Mouse (Mus musculus): ENCODE measurements at regions not wholly inside any gene's neighbourhood (a gene's known extent, or its start where the extent isn't known, plus 50 kb on each side); places are given as distances from the start of the nearest gene placed in this dataset.

DNA sequence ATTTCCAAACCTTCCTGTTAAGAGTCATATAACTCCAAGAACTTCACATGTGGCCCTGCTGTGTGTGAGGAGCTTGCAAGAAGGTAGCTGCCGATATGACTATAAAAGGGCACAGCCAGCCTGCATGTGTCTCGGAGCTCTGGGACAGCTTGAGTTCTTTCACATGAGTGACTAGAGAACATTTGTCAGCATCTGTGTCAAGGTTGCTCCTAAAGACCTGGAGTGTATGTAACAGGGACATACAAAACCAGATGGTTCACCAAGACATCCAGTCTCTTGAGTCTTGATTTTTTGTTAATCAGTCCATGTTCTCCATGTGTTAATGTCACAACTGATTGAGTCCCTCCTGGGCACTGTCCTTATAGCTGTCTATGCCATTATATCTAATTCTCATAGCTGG, 126.2 kb upstream of the Pcsk2 start:
- no peak for DNase-seq (ENCODE audit: low spot score)

GRCm38 (mm10) chr2:143450680-143451079, 95.3 kb upstream of the Pcsk2 start:
- no peak for DNase-seq (ENCODE audit: low spot score)

DNA sequence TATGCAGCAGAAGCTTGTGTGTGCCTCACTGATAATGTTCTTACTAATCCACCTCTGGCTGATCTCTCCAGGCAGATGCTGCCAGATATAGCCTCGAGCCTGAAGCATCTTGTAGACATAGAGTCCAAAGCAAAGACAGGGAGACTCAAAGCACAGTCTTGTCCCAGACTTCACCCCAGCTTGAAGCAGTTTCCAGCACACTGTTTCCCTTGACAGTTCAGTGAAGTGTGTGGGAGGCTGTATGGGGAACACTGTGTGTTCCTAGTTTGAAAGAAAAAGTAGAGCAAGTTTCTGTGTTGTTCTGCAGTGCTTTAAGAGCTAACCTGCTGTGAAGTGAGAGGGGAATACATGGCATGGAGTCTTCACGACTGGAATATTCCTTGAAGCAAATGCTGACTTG, 94.7 kb upstream of the Pcsk2 start:
- no peak for DNase-seq (ENCODE audit: low spot score)

GRCm38 (mm10) chr2:143451661-143452060, 94.3 kb upstream of the Pcsk2 start:
- peak; percentile 39 for DNase-seq (ENCODE audit: low spot score)

GRCm38 (mm10) chr2:143467936-143468335, 78.0 kb upstream of the Pcsk2 start:
- DNase-seq (ENCODE audit: low spot score) = no peak

DNA sequence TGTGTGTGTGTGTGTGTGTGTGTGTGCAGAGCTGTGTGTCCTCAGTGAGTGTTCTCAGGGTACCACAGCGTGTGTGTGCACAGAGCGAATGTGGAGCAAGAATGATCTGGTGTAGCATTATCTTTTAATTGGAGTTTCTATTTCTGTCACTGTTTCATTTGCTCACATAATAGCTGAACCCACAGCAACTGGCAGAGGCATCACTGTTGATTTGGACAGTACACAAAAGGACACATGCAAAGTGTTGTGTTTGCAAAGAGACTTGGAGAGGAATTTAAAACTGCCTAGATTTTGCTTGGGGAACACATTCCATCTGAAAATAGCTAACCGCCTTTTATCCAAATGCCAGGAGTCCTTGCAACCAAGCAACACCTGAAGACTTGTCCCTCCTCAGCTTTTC, 74.6 kb upstream of the Pcsk2 start:
- no peak for DNase-seq (ENCODE audit: low spot score)

GRCm38 (mm10) chr2:143490830-143491229, 55.1 kb upstream of the Pcsk2 start:
- no peak for DNase-seq (ENCODE audit: low spot score)
